Mouse (Mus musculus) thymus, postnatal 10 days (tissue): ENCODE measurements around the gene Tspo2.
A peak's percentile ranks its signal among the peaks of the same experiment; 100 is the strongest.

Experiments
- DNase-seq, 2 experiments: peaks; one replicate each; pipeline ENCODE4 v3.0.0; 2021; ENCODE audit warnings: low spot score in 2 of 2

Tspo2 gene

DNA sequence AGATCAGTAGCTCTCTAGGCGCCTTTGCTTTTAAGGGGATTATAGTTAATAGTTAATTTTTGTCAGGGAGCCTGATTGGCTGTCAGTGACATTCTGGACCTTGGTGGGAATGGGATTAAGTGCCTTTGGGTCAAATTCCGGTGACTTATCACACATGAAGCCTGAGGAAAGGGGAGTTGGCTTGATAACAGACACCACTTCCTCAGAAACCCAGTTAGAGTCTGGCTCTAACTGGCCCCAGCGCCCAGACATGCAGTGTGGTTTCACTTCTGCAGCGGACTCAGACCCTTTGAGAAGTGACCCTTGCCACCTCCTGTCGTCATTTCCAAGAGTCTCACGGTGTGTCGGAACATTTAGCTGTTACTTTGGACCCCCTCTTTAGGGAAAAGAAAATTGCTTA, 33.1 kb downstream of the Tspo2 start:
- no peak for DNase-seq

DNA sequence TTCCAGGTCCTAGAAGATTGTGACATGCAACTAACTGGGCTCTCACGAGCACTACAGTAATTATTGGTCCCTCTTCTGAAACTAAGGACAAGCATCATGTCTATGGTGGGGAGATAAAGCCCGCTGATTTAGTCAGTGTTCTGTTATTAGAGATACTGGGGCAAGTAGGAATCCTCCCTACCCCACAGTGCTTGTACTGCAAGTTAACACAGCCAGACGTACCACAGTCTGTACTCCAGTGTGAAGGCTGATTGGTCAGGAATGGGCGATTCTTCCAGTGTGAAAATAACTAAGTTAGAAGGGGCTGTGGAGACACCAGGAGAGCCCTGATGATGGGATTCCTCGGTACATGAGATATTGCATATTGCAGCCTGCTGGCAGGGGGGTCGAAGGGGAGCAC, 33.8 kb downstream of the Tspo2 start:
- no peak for DNase-seq

DNA sequence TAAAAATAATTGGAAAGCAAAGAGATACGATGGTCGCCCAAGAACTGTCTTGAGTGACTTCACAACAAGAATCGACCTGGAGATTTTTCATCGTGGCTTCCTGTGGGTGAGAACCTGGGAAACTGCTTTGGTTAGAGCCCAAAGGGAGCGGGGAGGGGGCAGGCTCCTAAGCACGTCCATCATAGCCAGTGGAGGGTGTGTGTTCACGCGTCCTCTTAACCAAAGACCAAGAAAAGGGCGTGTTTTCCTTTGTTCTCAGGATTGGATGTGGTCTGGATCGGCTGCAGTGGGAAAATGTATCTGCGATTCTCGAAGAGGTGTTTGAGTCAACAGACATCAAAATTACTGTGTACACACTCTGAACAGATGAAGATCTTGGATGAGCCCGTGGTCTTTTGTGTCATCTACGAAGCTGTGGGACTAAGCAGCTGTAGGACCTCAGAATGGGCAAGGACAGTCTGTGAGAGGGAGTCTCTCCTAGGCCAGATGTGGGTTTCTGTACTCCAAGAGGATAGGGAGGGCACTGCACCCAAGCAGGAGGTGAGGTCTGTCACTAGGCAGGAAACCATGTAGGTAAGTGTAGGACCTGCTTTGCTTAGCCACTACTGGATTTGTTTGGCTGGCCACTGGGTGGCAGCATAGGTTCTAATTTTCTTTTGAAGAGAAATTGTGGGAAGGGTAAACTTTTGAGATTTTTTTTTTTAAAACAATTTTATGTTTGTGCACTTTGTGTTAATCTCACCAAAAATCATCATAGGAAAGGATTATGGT, 34.7 kb downstream of the Tspo2 start:
- DNase-seq: peak; percentile 68 to 79

- DNase-seq: no peak
Measured at GRCm38 (mm10) chr17:48416011-48416410, 35.3 kb downstream of the Tspo2 start.

DNA sequence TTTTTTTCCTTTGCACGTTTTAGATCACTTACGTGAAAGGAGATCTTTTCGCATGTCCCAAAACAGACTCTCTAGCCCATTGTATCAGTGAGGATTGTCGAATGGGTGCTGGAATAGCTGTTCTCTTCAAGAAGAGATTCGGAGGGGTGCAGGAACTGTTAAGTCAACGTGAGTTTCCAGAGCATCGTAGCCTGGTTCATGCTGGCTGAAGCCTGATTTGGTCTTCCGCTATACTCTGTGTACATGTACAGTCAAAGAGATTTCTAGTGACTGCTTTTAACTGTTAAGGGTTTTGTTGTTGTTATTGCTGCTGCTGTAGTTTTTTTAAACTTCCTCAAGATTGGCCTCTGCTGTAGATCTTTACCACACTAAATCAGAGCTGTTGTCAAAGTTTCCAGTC, 40.1 kb downstream of the Tspo2 start:
- DNase-seq: no peak

DNA sequence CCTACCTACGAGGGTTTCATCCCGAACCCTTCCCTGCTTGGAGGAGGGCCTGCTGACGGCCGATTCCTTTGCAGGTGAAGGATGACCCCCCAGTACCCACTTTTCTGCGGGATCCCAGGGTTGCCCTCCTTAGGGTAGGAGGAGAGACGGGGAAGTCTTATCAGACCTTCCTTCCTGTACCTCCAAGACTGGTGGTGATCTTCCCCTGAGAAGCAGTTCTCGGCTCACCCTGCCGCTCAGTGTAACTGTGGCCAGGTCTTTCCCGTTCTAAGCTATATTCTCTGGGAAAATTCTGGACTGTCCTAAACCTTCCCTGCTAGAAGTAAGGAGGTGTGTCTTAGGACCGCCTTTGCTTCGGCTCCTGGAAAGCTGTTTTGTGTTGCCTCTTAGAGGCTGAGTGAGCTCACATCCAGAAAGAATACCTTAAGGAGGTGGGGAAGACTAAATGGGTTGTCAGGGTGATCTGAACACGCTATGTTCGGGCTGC, 41.0 kb downstream of the Tspo2 start:
- no peak for DNase-seq

GRCm38 (mm10) chr17:48409380-48410298, 41.7 kb downstream of the Tspo2 start, which contains the start of the genes Nfya and Oard1:
TSS of gene Nfya (minus strand) at chr17:48409906.
TSS of gene Oard1 (plus strand) at chr17:48410014.
- peak; percentile 99 to 100 for DNase-seq

GRCm38 (mm10) chr17:48408526-48409291, 42.6 kb downstream of the Tspo2 start:
- peak; percentile 81 for DNase-seq

GRCm38 (mm10) chr17:48407910-48408525, 43.3 kb downstream of the Tspo2 start:
- DNase-seq: no peak

DNA sequence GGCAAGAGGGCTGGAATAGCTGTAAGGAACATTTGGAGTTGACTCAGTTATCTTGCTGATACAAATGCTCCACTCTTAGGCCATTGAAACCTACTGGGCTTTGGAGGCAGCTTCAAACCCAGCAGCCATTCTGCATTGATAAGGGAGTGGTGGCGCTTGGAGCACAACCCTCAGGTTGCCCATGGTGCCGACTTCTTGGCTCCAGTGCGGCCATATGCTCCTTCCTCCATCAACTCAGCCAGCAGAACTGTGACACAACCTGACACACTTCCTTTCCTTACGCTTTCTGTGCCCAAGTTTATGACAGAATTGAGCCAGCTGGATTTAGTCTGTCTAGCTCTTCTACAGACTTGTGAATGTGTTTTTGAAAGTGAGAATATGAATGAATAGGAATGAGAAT, 44.2 kb downstream of the Tspo2 start:
- no peak for DNase-seq

DNA sequence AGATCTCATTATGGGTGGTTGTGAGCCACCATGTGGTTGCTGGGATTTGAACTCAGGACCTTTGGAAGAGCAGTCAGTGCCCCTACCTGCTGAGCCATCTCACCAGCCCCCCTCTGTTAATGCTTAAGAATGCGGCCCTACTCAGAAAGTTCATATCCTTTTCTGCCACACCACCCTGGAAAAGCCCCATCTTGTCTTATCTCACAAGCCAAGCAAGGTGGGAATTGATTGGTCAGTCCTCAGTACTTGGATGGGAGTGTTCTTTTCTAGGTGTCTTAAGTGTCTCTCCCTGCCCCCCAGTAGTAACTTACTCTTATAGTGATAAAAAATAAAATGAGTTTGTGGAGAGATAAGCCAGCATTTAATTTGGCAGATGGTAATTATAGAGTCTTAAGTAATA, 46.6 kb downstream of the Tspo2 start:
- DNase-seq: no peak

- no peak for DNase-seq
Measured at GRCm38 (mm10) chr17:48403848-48404247, 47.5 kb downstream of the Tspo2 start.

DNA sequence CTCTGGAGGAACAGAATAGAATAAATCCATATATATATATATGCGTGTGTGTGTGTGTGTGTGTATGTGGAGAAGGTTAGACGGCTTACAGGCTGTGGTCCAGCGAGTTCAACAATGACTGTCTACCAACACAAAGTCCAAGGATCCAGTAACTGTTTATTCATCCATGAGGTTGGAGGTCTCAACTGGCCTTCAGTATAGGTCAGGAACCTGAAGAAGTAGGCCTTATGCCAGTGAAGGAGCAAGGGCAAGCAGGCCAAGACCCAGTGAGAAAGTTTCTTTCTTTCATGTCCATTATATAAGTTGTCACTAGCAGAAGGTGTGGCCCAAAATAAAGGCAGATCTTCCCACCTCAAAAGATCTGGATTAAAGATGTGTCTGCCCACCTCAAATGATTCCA, 48.6 kb downstream of the Tspo2 start:
- DNase-seq: no peak

DNA sequence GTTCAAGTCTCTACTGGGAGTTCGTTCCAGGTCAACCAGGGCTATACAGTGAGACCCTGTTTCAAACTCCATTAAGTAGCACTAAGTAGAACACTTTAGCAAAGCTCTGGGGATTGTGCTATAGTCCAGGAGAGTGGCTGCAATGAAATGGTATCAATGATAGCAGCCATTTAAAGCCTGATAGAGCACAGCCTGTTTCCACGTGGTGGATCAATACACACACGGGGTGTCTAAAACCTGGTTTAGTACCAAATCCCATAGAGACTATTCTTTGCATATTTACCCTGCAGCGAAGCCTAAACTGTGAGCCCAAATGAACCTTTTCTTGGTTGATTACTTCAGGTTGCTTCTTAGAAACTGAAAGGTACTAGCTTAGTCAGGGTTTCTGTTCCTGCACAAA, 49.6 kb downstream of the Tspo2 start:
- DNase-seq: no peak
